Mouse (Mus musculus): ENCODE results near the gene AB124611.

- no peak for TF ChIP-seq TAL1 (IDR thresholded peaks at IDR 0.05; ENCODE audit: low read length)
- no peak for TF ChIP-seq GATA1 (IDR thresholded peaks at IDR 0.05; ENCODE audit: low read length)
Measured at GRCm38 (mm10) chr9:21585401-21585800, 59.4 kb downstream of the AB124611 start.
